Mouse (Mus musculus): ENCODE measurements at regions not wholly inside any gene's neighbourhood (a gene's known extent, or its start where the extent isn't known, plus 50 kb on each side); places are given as distances from the start of the nearest gene placed in this dataset.

- DNase-seq (ENCODE audit: low read depth, low spot score) = no peak
Observed at GRCm38 (mm10) chr16:50852081-50852480, 261.1 kb upstream of the Ccdc54 start.

GRCm38 (mm10) chr16:50847693-50848092, 256.7 kb upstream of the Ccdc54 start:
- DNase-seq (ENCODE audit: low read depth, low spot score) = no peak

DNA sequence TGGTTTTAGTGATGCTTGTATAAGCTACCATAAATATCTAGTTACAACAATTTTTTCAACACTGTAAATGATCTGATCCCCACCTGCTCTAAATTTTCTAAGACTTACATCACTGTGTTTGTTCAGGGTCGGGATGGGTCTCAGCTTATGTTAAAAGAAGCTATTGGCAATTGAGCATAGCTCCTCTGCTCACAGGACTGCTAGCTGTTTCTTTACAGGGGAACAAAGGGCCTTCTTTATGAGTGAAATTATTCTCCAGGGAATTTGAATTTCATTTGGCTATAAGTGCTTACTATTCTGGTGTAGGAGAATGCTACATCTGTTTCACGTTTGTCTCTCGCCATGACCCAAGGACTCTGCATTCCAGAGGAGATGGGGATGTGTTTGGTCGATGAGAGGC, 255.6 kb upstream of the Ccdc54 start:
- no peak for DNase-seq (ENCODE audit: low read depth, low spot score)

- peak; percentile 54 for DNase-seq (ENCODE audit: low read depth, low spot score)
Observed at GRCm38 (mm10) chr16:50841677-50842580, 251.0 kb upstream of the Ccdc54 start.

GRCm38 (mm10) chr16:50841205-50841604, 250.3 kb upstream of the Ccdc54 start:
- no peak for DNase-seq (ENCODE audit: low read depth, low spot score)

DNA sequence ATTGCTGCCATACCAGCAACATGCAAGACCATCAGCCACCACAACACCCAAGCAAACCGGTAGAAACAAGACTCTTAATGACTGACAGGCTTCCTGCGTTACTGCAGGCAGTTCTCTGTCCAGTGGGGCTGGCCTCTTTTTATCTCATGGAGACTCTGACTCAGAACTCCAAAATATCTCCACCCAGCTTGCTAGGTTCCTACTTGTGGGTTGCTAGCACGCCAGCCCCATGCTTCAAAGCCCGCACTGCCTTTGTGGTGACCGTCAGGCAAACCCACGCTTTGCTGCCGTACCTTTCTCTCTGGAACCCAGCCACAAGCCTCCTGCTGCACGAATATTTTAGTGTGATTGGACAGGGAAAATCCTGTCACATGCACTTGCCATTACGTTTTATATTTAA, 248.7 kb upstream of the Ccdc54 start:
- DNase-seq (ENCODE audit: low read depth, low spot score) = no peak

DNA sequence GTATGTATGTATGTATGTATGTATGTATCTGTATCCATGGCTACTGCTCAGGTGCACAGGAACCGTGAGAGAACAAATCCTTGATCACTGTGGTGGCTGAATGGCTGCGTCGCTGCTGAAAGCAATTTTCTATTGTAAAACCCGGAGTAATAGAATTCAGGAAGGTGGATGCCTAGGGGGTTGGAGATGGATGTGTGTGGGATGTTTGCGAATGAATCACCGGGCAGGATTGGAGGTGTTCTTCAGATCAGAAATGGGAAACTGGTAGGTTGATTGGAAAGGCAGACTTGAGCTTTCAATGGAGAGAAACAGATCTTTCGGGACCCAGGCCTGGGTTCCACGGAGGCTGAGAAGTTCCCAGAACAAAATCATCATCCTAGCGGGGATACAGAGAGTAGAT, 246.5 kb upstream of the Ccdc54 start:
- no peak for DNase-seq (ENCODE audit: low read depth, low spot score)

DNA sequence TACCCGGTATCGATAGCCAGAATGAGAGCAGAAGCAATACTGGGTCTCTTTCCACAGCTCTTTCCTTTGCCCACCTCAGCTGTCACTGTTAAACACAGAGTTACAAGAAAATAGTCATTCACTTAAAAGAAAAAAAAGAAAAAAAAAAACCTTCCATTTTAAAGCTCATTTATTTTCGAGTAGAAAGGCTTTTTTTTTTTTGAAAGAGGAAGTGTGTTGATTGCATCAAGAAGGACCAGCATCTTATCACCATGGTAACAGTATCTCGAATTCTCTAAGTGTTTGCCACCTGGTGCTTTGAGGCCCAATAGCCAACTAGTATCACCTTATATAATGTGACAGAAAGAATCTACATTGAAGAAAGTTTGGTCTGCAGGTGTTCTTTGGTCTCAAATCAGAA, 245.5 kb upstream of the Ccdc54 start:
- no peak for DNase-seq (ENCODE audit: low read depth, low spot score)

DNA sequence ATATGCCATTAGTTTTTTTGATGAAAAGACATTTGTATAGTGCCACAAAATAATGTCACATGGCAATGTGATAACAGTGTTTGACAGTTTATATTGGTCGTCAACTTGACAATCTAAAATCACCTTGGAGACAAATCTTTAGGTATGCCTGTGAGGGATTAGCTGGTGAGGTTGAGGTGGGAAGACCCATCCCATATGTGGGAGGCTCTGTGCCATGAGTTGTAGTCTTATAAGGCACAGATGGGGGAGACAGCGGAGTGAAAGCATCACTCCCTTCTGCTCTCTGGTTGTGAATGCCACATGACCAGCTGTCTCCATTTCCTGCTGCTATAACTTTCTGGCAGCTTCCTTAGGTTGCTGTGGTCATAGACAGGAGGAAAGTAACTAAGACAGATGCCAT, 242.4 kb upstream of the Ccdc54 start:
- DNase-seq (ENCODE audit: low read depth, low spot score) = no peak

- no peak for DNase-seq (ENCODE audit: low read depth, low spot score)
Observed at GRCm38 (mm10) chr16:50822352-50822751, 231.4 kb upstream of the Ccdc54 start.

GRCm38 (mm10) chr16:50814626-50815025, 223.7 kb upstream of the Ccdc54 start:
- DNase-seq (ENCODE audit: low read depth, low spot score) = no peak

GRCm38 (mm10) chr16:50799145-50799794, 208.3 kb upstream of the Ccdc54 start:
- peak; percentile 35 for DNase-seq (ENCODE audit: low read depth, low spot score)

GRCm38 (mm10) chr16:50798095-50798494, 207.1 kb upstream of the Ccdc54 start:
- no peak for DNase-seq (ENCODE audit: low read depth, low spot score)

DNA sequence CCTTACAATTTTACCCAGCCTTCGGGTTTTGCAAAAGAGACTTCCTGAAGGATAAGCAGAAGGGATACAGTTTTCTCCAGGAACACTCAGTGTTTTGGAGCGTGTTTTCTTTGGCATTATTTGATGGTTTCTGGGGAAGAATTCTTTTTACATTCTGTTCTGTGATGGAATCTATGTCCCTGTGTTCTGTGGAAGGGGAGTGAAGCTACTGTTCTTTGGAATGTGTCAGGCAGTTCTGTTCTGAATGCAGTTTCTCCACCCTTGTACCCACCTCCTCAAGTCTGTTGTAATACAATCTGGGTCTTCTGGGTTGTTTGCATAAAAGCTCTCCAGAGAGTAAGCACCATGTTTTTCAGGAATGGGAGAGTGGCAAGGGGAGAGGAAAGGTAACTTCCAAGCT, 202.0 kb upstream of the Ccdc54 start:
- DNase-seq (ENCODE audit: low read depth, low spot score) = no peak

GRCm38 (mm10) chr16:50792506-50792905, 201.6 kb upstream of the Ccdc54 start:
- no peak for DNase-seq (ENCODE audit: low read depth, low spot score)

DNA sequence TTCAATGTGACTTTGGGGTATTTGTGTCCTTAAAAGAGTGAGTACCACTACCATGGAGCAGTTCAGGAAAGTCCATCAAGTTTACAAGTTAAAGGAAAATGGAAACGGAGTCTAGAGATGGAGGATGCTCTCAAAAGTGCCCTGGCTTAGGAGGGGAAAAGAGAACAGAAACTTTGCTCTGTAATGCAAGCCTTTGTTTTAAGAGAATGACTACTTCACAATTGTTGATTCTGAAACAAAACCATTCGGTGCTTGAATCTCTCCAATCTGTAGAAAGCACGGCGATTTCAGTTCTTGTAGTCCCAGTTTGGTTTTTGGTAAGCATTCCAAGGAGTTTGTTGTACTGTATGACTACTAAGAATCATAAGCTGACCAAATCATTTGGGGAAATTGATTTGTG, 197.7 kb upstream of the Ccdc54 start:
- no peak for DNase-seq (ENCODE audit: low read depth, low spot score)

DNA sequence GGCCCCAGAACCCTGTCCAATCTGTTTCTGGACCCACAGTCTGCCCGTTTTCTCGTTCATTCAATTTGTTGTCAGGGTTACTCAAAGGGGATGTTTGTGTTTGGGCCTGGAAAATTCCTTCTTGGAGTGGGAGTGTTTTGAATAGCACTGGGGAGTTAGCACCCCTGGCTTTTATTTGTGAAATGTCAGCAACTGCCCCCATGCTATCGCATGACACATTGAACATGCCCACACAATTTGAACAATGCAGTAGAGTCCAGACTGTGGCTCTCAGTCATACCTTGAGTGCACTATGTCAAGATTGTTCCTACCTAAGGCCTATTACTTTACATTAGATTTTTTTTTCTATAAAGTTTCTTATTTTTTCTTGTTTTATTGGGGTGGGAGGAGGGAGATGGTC, 195.2 kb upstream of the Ccdc54 start:
- no peak for DNase-seq (ENCODE audit: low read depth, low spot score)

GRCm38 (mm10) chr16:50785384-50785783, 194.4 kb upstream of the Ccdc54 start:
- no peak for DNase-seq (ENCODE audit: low read depth, low spot score)

DNA sequence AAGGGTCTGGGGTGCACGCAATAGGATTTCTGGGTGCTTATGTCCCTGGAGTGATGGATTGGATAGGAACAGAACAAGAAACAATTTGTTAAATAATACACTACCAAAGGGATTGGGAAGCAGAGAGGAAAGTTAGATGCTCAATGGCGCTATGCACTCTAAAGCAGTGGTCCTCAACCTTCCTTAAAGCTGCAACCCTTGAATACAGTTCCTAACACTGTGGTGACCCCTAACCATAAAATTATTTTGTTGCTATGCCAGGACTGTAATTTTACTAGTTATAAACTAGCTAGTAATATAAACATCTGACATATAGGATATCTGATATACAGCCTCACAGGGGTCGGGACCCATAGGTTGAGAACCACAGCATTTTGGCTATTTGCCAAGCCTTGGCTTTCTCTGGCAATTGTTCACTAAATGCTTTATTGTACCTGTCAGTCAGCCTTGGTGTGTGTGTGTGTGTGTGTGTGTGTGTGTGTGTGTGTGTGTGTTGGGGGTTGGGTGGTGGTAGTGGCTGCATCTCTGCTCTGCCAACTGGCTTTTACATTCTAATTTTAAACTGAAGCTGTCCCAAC, 193.8 kb upstream of the Ccdc54 start:
- DNase-seq (ENCODE audit: low read depth, low spot score) = no peak

DNA sequence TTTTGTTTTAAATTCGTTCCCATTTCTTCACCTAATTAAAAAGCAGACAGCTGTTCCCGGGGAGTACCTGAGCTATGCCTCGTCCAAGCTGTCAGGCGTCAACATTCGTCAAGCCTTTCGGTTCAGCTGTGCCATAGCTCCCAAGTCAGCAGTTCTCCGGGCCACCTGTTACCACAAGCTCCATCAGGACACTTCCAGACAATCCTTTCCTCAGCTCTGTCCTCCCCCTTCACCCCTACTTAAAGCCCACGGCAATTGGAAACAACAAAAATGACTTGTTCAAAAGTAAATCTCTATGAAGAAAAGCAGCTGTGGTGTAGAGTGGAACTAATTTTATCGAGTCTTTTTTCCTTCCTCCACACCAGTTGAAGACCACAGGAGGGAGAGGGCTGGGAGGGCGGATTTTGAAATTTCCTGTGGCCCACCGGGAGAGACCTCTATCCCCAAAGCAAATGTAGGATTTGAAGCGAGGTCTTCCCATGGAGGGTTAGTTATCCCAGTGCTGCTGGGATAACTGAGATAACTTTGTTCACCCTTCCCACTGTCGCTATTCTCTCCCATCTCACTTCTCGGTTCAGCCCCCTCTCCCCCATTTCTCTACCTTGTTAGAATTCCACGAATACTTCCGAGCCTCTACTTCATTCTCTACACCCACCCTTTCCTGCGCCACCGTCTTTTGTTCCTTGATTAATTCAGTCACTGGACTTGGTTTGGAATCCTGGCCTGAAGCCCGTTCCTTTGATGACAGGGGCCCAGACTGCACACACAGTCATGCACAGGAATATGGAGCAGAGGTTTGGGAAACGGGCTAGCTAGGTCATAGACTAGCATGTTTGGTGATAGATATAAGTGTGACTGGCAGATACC, 193.1 kb upstream of the Ccdc54 start:
- no peak for DNase-seq (ENCODE audit: low read depth, low spot score)

- no peak for DNase-seq (ENCODE audit: low read depth, low spot score)
Observed at GRCm38 (mm10) chr16:50783240-50783639, 192.3 kb upstream of the Ccdc54 start.

All from CD4-positive, CD25-positive, alpha-beta regulatory T cell, adult 2 months (primary cell).